Mouse (Mus musculus) frontal cortex, postnatal 10 days (tissue): ENCODE results near the gene Ilkap.

Source experiments
- DNase-seq, 2 experiments: peaks; one replicate each; pipeline ENCODE4 v3.0.0; 2022; ENCODE audit warnings: low spot score in 2 of 2, mixed read lengths in 1 of 2

Ilkap gene

DNA sequence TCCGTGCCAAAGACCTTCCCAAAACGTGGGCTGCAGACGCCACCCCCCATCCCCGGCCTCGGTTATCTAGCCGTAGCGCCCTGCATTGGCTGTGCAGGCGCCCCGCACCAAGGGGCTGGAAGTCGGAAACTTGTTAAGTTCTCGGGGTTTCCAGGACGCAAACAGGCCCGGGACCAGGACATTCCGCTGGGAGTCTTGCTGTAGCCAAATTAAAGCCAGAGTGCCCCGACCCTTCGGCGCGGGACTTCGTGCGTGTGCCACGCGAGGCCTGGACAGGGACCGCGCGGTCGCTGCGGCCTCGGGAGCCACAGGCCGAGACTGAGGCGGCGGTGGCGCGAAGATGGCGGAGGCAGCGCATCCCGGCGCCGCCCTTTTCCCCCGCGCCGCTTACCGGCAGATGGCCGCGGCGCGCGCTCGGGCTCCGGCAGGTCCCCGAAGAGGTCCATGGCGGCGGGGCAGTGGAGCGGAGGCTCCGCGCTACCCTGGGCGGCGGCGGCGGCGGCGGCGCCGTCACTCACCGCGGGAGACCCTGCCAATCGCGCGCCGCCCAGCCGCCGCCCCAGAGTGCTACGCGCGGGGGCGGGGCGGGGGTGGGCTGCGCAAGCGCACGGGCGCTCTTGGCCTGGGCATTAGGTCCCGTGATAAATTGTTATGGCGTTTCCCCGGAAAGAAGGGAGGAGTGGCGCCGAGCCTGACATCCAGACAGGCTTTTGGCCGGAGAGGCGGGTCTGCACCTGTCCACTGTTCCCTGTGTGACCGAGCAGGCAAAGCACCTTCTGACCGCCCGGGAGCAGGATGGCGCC is at the start of gene Ilkap:
Gene Ilkap, minus strand, starts transcription at position 556 of the 803 bp plus-strand sequence.
- DNase-seq = peak; percentile 70 to 77

DNA sequence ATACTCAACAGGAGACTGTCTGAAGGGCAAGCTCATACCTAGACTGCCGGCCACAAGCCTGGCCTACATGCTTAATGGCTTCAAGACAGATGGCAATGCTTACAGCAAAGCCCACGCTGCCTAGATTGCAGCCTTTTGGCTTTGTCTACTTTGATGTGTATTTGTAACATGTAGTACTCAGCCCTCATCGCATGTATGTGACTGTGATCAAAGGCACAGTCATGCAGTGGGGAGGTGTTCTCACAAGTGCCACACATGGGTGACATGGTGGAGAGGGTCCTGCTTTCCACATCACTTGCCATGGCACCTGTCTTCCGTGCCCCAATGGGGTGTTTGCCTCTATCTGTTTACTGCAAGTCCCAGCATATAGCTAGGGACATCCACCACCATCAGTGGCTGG is 47.9 kb upstream of the Ilkap start:
- no peak for DNase-seq

DNA sequence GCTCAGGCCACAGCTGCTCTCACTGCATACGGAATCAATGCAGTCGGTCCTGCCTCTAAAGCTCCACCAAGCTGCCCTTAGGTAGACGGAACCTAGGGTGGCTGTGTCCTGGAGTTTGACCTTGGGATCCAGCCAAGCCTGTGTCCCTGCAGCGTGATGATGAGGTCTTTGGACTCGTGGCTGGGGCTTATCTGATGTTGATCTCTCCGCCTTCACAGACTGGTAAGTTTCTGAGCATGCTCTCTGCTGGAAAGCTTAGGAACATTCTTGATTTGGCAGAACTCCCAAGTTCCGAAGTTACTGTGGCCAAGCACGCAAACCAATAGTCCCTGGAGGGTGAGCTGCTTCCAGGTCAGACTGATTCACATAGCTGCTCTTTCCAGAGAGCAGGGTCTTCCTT is 47.4 kb upstream of the Ilkap start:
- DNase-seq = no peak

DNA sequence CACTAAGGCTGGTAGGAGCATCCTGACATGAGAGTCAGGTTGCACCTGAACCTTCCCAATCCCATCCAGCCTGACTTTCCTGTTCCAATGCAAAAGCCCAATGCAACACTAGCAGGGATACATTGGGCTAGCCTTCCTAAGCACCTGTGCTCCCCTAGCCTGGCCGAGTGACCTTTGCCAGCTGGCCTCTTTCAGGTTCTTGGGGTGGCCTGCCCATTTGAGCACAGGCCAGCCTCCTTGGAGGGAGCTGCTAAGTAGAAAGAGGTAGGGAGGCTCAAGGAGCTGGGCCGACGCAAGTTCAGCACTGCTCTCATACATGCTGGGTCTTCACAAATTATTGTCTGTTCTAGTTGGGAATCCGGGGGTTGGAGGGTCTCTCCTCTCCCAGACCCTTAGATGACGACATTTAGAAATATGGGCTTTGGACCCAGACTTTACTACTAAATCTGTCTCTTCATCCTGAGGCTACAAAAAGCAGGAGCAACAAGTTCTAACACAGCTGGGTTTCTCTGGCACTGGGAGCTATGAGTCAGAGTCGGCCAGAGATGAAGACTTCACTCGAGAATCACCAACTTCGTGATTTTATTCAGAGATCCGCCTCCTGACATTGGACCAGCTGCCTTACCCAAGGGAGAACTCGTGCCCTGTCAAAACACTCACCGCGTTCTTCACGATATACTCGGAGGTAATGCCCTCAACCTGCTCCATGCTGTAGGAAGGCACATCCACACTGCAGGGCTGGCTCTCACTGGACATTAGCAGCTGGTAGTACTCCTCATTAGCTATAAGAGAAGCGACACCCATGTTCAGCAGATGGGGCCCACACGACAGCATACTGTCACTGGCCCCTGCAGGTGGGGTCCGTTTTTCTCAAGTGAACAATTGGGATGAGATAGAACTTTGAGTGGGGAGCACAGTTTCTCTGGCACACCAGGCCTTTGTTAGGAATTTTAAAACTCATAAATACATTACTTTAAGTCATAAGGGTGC is 46.5 kb upstream of the Ilkap start:
- DNase-seq = no peak

DNA sequence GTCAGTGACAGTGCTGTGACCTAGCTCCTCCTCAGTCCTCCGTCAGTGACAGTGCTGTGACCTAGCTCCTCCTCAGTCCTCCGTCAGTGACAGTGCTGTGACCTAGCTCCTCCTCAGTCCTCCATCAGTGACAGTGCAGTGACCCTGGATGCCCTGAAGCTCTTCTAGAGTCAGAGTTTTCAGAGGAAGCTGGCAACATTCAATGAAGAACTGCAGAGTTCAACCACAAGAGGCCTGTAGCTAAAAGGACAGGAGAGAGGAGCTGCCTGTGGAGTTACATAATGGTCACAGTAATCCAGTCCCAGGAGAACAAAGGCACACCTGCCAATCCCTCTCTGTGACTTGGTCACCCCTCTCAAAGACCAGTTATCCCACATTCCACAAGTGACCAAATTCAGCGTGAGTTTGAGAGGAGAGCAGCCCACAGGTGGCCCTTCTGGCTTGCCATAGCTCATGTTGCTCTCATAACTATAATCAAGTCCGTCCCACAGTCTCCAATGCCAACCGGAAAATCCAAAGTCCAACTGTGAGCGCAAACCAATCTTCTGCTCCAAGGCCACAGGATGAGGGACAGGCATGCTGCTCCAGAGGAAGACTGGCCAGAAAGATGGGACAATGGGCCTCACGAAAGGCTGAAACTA is 43.9 kb upstream of the Ilkap start:
- DNase-seq = no peak

DNA sequence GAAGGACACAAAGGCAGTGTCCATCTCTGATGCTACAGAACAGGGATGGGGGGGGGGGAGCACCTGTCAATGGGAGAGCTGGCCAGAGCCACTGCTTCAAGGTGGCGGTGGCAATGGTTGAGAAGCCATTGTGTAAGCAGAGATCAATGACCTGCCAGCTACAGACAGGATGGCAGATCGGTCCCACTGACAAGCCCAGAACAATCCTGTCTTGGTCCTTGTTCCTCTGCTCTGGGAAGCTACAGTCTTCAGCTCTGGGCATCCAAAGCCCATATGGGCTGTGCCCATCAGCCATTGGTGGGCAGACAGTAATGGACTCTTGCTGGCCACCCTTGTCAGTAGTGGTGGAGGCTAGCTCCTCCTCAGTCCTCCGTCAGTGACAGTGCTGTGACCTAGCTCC is 43.2 kb upstream of the Ilkap start:
- DNase-seq = no peak

DNA sequence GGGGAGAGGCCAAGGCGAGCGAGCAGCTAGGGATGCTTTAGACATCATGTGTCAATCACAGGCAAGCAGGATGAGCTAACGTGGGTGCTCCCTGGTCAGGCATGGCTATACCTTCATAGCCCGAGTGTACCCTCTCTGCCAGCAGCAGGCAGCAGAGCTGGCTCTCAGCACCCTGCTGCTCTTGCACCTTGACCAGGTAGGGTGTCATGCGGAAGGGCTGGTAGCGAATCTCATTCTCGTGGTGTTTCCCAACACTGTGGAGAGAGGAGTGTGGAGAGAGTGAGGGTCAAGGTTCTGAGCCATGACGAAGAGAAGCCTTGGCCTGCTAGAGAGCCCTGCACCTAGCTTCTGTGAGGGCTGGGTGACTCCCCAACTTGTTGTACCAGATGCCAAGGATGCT is 41.2 kb upstream of the Ilkap start:
- DNase-seq = no peak

DNA sequence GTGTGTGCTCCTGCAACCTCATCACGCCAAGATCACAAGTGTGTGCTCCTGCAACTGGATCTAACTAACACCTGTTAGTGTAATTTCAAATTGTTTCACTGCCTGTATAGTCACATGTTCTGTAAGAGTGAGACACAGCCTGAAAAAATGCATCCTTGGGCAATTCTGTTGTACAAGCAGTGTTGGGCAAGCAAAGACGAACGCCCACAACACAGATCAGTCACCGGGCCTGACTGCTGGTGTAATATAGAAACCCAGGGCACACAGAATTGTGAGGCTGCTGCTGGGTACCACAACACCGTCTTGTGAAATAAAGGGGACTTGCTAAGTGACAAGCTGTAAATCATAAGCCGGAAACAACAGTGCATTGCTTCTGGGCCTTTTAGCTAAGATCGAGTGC is 39.0 kb upstream of the Ilkap start:
- no peak for DNase-seq

DNA sequence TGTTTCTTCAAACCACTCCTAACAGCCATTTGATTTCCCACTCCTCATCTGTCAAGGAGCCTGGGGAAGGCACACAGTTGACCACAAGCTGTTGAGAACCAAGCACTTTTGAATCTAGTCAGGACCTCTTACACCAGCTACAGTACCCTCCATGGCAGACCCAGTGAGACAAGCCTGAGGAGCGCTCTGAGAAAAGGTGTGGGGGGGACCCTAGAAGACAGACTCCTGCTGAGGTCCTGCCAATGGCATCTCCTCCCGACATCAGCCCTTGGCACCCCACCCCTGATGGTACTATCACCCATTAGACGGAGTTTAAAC is 38.4 kb upstream of the Ilkap start:
- DNase-seq = no peak

DNA sequence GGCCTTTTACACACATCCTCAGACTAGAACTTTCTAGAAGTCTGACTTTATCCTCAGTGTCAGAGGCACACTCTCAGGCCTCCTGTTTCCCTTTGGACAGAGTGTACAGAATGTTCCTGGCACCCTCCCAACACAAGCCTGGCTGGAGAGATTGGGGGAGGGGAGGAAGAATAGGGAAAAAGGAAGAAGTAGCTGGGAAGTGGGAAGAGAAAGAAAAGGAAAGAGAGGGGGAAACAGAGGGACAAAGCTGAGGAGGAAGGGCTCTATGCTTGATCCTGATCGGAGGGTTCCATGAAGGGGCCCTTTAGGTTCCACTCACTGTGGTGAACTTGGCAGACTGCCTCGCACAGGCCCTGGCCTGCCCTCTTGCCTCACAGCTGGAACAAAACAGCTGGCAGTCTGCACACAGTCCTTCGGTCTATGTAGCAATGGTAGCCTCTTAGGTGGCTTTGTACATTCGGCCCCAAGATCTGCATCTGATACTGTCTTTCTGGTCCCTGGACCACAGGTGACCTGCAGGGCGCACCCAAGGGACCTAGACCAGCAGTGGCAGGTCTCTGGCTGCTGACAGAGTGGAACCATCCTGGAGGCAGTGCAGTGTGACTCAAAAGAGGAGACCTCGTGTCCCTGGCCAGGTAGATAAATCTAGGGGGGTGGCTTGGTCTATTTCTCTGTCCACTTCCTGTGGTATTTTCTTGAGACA is 37.9 kb upstream of the Ilkap start:
- DNase-seq = peak in 1 of 2 experiments; percentile 39

DNA sequence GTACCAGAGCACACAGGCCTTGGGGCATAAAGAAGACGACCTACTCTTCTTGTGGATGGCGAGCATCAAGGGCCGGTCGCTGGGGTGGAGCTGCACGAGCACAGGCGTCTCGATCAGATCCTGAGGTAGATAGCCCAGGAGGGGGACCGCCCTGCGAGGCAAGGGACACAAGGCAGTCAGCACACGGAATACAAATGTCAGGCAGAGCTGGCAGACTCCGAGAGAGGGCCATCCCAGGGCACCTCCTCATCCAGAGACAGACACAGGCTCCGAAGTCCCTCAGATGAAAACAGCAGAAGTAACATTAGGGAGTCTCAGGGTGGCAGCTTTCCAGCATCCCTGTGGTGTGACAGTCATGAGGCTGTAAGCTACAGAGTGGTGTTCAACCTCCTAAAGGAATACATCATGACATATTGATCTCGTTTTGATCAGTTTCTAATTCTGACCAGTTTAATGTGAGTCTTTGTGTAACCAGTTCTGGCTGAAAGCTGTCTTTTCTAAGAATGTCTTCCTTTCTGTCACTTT is 37.1 kb upstream of the Ilkap start:
- DNase-seq = no peak

DNA sequence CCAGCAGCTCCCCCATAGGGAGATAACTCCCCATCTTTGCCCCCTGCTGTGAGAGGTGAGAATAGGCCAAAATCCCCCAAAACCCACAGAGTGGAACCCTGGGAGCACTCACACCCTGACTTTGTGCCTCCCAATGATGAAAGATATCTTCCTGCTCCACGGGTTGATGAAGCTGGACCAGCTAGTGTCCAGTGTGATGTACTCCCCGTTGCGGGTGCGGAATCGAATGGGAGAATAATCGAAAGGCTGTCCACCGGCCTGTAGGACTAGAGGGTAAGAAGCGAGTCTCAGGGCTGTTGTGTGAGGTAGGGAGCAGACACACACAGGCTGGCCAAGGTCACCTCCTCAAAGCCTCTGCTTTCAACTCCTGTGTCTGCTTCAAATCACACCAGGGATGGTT is 36.3 kb upstream of the Ilkap start:
- DNase-seq = no peak

DNA sequence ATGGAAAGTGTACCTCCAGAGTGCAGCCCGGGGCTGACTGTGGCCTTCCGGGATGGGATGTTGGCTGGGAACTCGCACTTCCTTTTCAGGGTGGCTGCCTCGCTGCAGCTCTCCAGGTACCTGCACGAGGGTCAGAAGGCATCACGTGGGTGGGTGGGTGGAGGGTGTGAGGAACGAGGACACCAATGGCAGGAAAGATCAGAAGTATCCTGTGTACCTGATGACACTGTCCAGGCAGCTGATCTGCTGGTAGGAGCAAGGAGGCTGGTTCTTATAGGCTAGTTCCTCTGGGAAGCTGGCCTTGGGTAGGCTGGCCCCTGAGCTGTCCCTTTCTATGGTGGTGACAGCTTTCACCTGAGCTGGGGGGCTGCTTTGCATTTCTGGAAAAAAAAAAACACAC is 32.1 kb upstream of the Ilkap start:
- no peak for DNase-seq

DNA sequence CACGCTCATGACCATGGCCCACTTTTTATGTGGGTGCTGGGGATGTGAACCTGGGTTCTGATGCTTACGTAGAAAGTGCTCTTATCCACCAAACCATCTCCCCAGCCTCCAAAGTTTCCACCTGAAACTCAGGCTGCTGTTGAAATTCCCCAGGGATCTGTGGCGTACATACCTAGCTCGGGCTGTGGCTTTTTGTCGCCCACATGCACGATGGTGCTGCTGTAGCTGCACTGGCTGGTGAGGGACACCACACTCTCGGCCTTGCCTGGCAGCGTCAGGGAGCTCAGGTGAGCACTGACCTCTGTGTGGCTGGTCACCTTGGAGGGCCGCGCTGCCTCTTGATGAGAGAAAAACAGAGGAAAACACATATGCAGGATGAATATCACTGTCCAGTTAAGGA is 30.6 kb upstream of the Ilkap start:
- no peak for DNase-seq

DNA sequence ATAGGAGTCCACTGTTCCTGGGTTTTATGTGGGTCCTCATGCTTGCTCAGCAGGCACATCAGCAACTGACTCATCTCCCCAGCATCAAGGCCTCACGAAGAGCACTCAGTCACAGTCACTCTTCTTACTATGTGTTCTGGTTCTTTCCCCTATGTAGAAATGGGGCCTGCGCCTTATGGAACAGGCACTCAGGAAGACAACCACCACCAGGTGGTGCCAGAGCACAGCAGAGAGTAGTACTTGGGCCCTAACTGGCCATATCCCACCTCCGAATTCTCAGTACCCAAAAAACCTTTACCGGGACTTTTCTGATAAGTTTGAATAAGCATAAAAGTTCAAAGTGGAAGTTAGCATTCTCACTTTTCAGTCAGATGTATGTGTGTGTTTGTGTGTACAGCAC is 30.0 kb upstream of the Ilkap start:
- DNase-seq = peak in 1 of 2 experiments; percentile 73

DNA sequence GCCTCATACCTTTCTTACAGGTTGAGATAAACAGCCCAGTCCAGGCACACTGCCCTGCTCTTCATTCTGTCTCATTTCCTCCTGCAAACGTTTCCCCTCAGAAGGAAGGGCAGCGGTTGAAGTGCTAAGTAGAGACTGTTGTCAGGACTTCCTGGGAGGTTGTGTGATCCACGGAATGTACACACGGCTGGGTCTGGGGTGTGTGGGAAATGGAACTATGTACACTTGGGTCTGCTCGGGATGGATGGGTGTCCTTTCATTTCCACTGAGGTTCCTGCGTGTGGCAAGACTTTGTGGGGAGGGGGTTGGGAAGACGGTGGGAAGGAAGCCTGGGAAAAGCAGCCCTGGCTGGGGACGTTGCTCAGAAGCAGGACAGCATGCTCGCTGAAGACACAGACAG is 27.8 kb upstream of the Ilkap start:
- DNase-seq = no peak

DNA sequence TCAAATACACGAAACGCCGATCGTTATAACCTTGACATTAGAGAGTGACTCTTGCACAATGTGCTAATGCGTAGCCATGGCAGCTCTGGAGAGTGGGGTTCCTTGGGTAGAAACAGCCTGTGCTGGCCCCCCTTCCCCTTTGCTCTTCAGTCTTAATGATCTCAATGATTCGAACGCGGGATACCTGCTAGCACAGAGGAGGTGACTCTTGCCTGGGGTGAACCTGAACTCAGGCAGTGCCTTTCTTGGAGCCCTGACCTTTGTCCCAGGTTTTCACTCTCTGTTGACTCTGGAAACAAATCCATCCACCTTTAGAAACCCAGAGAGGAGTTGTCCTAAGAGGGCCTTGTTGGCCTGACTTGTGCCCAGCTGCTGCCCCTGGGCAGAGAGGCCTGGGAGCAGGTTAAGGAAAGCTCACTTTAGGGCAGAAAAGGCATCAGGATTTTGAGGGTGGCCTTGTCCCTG is 22.0 kb upstream of the Ilkap start:
- no peak for DNase-seq

DNA sequence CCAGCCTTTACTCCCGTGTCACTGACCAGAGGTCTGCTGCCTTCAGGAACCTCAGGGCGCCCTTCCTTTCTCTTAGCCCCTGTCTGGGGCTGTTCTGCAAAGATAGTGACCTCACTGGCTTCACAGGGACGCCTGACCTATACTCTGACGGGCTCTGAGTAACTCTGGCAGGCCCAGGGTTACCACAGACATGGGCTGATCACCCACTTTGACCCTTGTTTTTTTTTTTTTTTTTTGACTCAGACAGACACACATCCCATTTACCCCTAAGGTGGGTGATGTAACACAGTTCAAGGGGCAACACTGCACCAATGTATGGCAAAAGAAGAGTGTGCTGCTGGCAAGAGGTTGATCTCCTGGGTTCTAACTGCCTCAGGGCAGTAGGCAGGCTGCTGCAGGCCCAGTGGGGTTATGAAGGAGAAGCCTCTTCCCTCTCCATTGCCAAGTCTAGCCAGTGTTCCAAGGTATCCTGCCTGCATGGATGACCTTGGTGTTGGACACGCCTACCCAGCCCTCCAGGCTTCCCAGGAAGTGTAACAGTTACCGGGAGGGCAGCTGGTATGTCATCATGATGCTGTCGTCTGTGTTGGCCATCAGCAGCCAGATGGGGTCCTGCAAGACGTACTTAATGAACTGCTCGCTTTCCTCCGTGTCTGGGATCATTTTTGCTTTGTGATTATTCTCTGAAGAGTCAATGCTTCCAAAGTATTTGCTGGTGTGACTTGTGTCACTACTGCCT is 21.4 kb upstream of the Ilkap start:
- DNase-seq = no peak

DNA sequence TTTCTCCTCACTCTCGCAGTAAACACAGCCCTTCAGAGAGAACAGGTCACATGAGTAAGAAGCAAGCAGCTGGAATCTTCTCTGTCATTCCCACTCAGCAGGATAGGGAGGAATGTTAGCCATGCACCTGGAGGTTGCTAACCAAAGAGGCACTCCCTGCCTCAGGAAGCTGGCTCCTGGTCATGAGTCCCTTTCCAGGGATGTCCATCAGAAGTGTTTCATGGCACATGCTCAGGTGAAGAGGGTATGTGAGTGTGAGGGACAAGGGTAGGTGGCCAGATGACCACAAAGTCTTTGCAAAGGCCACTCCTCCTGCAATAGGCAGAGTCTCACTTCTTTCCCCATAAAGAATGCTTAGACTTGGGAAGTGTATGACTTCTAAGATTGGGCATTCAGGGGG is 19.4 kb upstream of the Ilkap start:
- no peak for DNase-seq

DNA sequence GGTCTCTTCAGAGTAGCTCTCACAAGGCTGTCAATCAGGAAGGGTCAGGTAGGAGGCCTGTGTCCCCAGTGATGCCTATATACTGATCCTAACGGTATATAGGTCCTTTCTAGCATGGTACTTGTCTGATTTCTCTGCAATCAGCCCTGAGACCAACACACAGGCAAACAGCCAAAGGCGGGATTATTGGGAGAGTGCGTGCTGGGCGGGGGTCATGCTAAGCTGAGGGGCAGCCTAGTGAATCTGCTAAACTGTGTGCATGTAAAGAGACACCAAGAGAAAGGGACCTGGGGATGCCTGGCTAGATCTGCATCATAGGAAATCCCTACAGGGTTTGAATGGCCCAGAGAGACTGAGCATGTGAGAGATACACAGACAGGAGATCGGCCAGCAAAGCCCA is 16.7 kb upstream of the Ilkap start:
- no peak for DNase-seq

DNA sequence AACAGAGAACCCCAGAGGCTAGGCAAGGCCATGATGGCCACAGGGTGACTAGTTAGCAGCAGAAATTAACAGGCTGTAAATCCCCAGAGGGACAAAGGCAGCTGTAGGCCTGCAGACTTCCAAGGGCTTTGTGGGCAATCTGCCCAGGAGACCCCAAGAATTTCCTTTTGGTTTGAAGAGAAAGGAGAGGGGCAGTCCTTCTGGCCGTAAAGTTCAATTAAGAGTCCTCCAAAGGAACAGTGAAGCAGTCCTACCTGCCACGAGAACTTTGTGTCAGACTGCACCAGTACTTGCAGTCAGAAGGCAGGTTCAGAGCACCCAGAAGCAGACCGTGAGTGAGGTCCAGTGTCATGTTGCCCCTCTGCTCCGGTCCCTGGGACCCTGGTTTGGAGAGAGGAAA is 16.3 kb upstream of the Ilkap start:
- no peak for DNase-seq
